ENCODE assay signal across 17 mouse cellular contexts in the genomic region with DNA sequence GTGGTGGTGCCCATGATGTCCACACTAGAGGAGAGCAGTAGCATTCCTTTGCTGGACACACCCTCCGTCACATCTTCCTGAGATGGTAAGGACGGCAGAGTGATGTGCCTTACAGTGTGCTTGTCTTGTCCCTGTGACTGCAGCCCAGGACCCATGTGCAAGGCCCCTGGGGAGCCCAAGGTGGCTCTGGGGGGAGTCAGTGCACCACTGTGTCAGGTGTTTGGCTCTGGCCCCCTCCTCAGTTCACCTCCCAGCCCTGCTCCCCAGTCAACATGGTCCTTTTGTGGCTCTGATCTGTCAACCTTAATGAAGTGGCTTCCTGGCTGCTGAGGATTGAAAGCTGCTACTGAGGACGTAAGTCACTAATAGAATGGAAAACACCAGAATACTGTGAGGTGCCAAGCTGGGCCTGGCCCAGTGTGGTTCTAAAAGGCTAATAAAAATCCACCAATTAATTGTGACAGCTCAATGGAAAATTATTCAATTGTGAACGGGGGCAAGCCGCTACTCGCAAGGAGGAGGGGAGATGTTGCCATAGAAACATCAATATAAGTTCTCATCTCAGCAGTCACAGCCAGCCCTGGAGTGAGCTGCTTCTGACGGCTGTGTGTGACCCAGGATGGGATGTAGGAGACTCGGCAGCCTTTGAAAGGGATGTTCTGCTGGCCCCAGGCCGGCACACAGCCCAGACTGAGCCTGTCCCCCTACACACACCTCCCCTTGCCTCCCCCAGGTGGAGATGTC. TPM values are rescaled to one million over a fixed set of nuclear protein-coding genes. Genes with fewer than 3 reads are reported as not detected.
DNase-seq lines count a peak whose midpoint lies in the region; ATAC-seq lines count a peak whose summit lies in the region.
"Had no signal": no experiment of that assay in that cellular context is flagged by ENCODE, and none has a peak within 500 bp of the region (broad histone marks: within the 10 kb centered on the region; RNA-seq: fewer than 3 reads in every experiment).

No protein-coding gene starts in this region.

- H3K27ac ChIP-seq in neural tube, embryonic 11.5 days (ENCODE audit: low read depth, low read length): peak overlapping the region; percentile 67
- H3K27ac ChIP-seq in hindbrain, embryonic 14.5 days: peak overlapping the region; percentile 73
- H3K27ac ChIP-seq in midbrain, embryonic 14.5 days (replicated peaks; ENCODE audit: low read depth, low read length): peak overlapping the region; percentile 83
- H3K27ac ChIP-seq: lung, embryonic 15.5 days had no signal

- H3K36me3 ChIP-seq in neural tube, embryonic 11.5 days (ENCODE audit: control insufficient read depth, insufficient read depth, low read length): peaks cover 13% of the 10 kb centered on the region
- H3K36me3 ChIP-seq in hindbrain, embryonic 14.5 days (replicated peaks; ENCODE audit: control insufficient read depth, insufficient read depth): peaks cover 27% of the 10 kb centered on the region
- peaks cover 23% of the 10 kb centered on the region for H3K36me3 ChIP-seq in midbrain, embryonic 14.5 days (ENCODE audit: control insufficient read depth, insufficient read depth, low read length)

- no peak for DNase-seq in neural tube, embryonic 11.5 days (ENCODE audit: low spot score)
- DNase-seq in neural tube, embryonic 10.5 days (ENCODE audit: extremely low spot score, low spot score): no peak
- DNase-seq in hindbrain, embryonic 14.5 days (ENCODE audit: low spot score): peak; percentile 50
- peak; percentile 80 for DNase-seq in midbrain, embryonic 14.5 days
- DNase-seq in adrenal gland, adult 2 months: no peak
- DNase-seq in lung, postnatal 4 days: no peak
- no peak for DNase-seq in layer of hippocampus, adult 18-20 months (ENCODE audit: low spot score in 2 of 2)
- no peak for DNase-seq in gastrocnemius, postnatal 4 days (ENCODE audit: low spot score in 2 of 2)
- DNase-seq: cerebellum, adult 9-11 months; layer of hippocampus, adult 9-11 months; right cerebral cortex, postnatal 14 days; thymus, postnatal 25 days had no signal

- WGBS in neural tube, embryonic 11.5 days: 33% methylated on average over 9 of the region's 9 CpGs
- WGBS in hindbrain, embryonic 14.5 days: 11% methylated on average over 9 of the region's 9 CpGs
- 11% methylated on average over 9 of the region's 9 CpGs for WGBS in midbrain, embryonic 14.5 days

- no peak overlapping the region for H3K4me3 ChIP-seq in neural tube, embryonic 11.5 days (ENCODE audit: low read depth, low read length)
- no peak overlapping the region for H3K4me3 ChIP-seq in hindbrain, embryonic 14.5 days (replicated peaks; ENCODE audit: low read length)
- no peak overlapping the region for H3K4me3 ChIP-seq in midbrain, embryonic 14.5 days (replicated peaks; ENCODE audit: low read depth, low read length)
- H3K4me3 ChIP-seq: lung, embryonic 15.5 days had no signal

- H3K4me1 ChIP-seq in neural tube, embryonic 11.5 days (ENCODE audit: control insufficient read depth, insufficient read depth, low read length): peaks cover 30% of the 10 kb centered on the region
- H3K4me1 ChIP-seq in hindbrain, embryonic 14.5 days (replicated peaks; ENCODE audit: control insufficient read depth, insufficient read depth, low read length): peaks cover 47% of the 10 kb centered on the region
- peaks cover 59% of the 10 kb centered on the region for H3K4me1 ChIP-seq in midbrain, embryonic 14.5 days (ENCODE audit: control insufficient read depth, insufficient read depth, low read length)

- no peaks in the 10 kb centered on the region for H3K9me3 ChIP-seq in neural tube, embryonic 11.5 days (ENCODE audit: control insufficient read depth, low read length)
- no peaks in the 10 kb centered on the region for H3K9me3 ChIP-seq in hindbrain, embryonic 14.5 days (ENCODE audit: control insufficient read depth, low read length)
- no peaks in the 10 kb centered on the region for H3K9me3 ChIP-seq in midbrain, embryonic 14.5 days (ENCODE audit: control insufficient read depth, low read length)
- H3K9me3 ChIP-seq: lung, embryonic 15.5 days had no signal

- ATAC-seq in neural tube, embryonic 11.5 days (ENCODE audit: insufficient read depth, low FRiP score, low TSS enrichment): 0 out of 2 replicates have a peak, but pooled peaks have one; percentile 16
- peak; percentile 52; the same call in 1 of the 2 replicates for ATAC-seq in hindbrain, embryonic 14.5 days (ENCODE audit: low FRiP score)
- ATAC-seq in midbrain, embryonic 14.5 days (ENCODE audit: low FRiP score, low TSS enrichment): peak; percentile 35; the same call in 1 of the 2 replicates
- ATAC-seq: activated CD4-positive, CD25-positive, alpha-beta regulatory T cell, adult 4 months; intestine, postnatal 0 days had no signal

- H3K9ac ChIP-seq in neural tube, embryonic 11.5 days (ENCODE audit: low read length): no peak overlapping the region; the same call in 1 of the 2 replicates
- H3K9ac ChIP-seq in hindbrain, embryonic 14.5 days: no peak overlapping the region
- peak overlapping the region; percentile 7; the same call in 1 of the 2 replicates for H3K9ac ChIP-seq in midbrain, embryonic 14.5 days (replicated peaks; ENCODE audit: low read length)
- H3K9ac ChIP-seq: lung, embryonic 15.5 days had no signal

- H3K27me3 ChIP-seq in neural tube, embryonic 11.5 days (ENCODE audit: control insufficient read depth, insufficient read depth, low read length): no peaks in the 10 kb centered on the region
- H3K27me3 ChIP-seq in hindbrain, embryonic 14.5 days (ENCODE audit: control insufficient read depth, insufficient read depth, low read length): no peaks in the 10 kb centered on the region
- H3K27me3 ChIP-seq in midbrain, embryonic 14.5 days (ENCODE audit: control insufficient read depth, insufficient read depth, low read length): no peaks in the 10 kb centered on the region
- H3K27me3 ChIP-seq: lung, embryonic 15.5 days had no signal

- no peak overlapping the region for H3K4me2 ChIP-seq in neural tube, embryonic 11.5 days (ENCODE audit: low read depth)
- H3K4me2 ChIP-seq in hindbrain, embryonic 14.5 days (replicated peaks): peak overlapping the region; percentile 10; the same call in 1 of the 2 replicates
- H3K4me2 ChIP-seq in midbrain, embryonic 14.5 days (ENCODE audit: low read length): peak overlapping the region; percentile 28
- H3K4me2 ChIP-seq: lung, embryonic 15.5 days had no signal

RNA-seq across cellular contexts. Expression of a gene that starts 3.6 kb away (rescaled TPM):
- polyA plus RNA-seq in neural tube, embryonic 11.5 days (2014; fragmentation: Nextera tagmentation; extraction: Ambion mirVana): 0.09 and 0.31 TPM in 2 replicates
- polyA plus RNA-seq in hindbrain, embryonic 14.5 days (2014; fragmentation: Nextera tagmentation; extraction: Ambion mirVana): not detected in 2 replicates
- polyA plus RNA-seq in midbrain, embryonic 14.5 days (2014; fragmentation: Nextera tagmentation; extraction: Ambion mirVana): 0.13 TPM in 1 of 2 replicates, not detected in the other
- total RNA-seq in adrenal gland, adult 2 months (2021): not detected
- polyA plus RNA-seq in adrenal gland, adult 2 months (2012; rRNA removed): not detected in 2 replicates
- not detected for total RNA-seq in layer of hippocampus, adult 18-20 months (2021)
- not detected for total RNA-seq in gastrocnemius, postnatal 4 days (2021)
- total RNA-seq: gastrocnemius, adult 18-20 months; MEL had no signal

RNA-seq across cellular contexts. Expression of a gene that starts 39.0 kb away (rescaled TPM):
- 0.51 and 1.2 TPM in 2 replicates for polyA plus RNA-seq in neural tube, embryonic 11.5 days (2014; fragmentation: Nextera tagmentation; extraction: Ambion mirVana)
- polyA plus RNA-seq in hindbrain, embryonic 14.5 days (2014; fragmentation: Nextera tagmentation; extraction: Ambion mirVana): 5.0 and 5.6 TPM in 2 replicates
- polyA plus RNA-seq in midbrain, embryonic 14.5 days (2014; fragmentation: Nextera tagmentation; extraction: Ambion mirVana): 14.8 and 18.8 TPM in 2 replicates
- not detected for total RNA-seq in adrenal gland, adult 2 months (2021)
- 0.06 and 0.07 TPM in 2 replicates for polyA plus RNA-seq in adrenal gland, adult 2 months (2012; rRNA removed)
- total RNA-seq in layer of hippocampus, adult 18-20 months (2021): 100 to 1,000 TPM; 121 to 127 TPM
- total RNA-seq in gastrocnemius, postnatal 4 days (2021): under 1 TPM in 1 of 2 experiments, not detected in 1; 0.05 TPM
- total RNA-seq: MEL had no signal
- polyA plus RNA-seq: activated CD4-positive, CD25-positive, alpha-beta regulatory T cell, adult 4 months; lung, embryonic 15.5 days had no signal

Comparison
In these comparisons a context has a peak if more than half of its experiments do, and no peak if none do; other contexts are left out.
1. DNase-seq: peak in hindbrain, embryonic 14.5 days (single experiment) and midbrain, embryonic 14.5 days (single experiment); none in neural tube, embryonic 11.5 days (single experiment), neural tube, embryonic 10.5 days (single experiment), adrenal gland, adult 2 months (single experiment), lung, postnatal 4 days (0 of 2), layer of hippocampus, adult 18-20 months (0 of 2) and gastrocnemius, postnatal 4 days (0 of 2).
2. Peak in every context shown above with its lines, with median percentiles within 50 percentile points of each other: ATAC-seq and H3K27ac ChIP-seq.